Mouse (Mus musculus) heart, embryonic 14.5 days (tissue): ENCODE results near the gene Ppp4r1. TPM values are rescaled to one million over a fixed set of nuclear protein-coding genes. Genes with fewer than 3 reads are reported as not detected.

Experiments used
- ATAC-seq: fragments of 200-750 bp; cut with Nextera tagmentation; 2 replicates; pipeline ENCODE4 v1.8.0; 2017; ENCODE audit warnings: low read depth, moderate TSS enrichment; ENCODE audit not compliant: insufficient number of reproducible peaks, insufficient read depth, low FRiP score
- H3K27ac ChIP-seq, 2 experiments: fragments of 200-500 bp in 1 of 2; fragments of 300-500 bp in 1 of 2; sonication (generic) in 1 of 2; replicated peaks in 1 of 2; 2 replicates each; pipeline ENCODE4 v1.5.1; 2012 to 2014; ENCODE audit warnings: low read depth in 2 of 2, low read length in 2 of 2, control low read depth in 1 of 2, mild to moderate bottlenecking in 1 of 2, mixed read lengths in 1 of 2; ENCODE audit not compliant: control insufficient read depth in 1 of 2, insufficient read depth in 1 of 2
- H3K27me3 ChIP-seq: fragments of 300-500 bp; sonication (generic); 2 replicates; pipeline ENCODE4 v1.6.1; 2014; ENCODE audit warnings: mild to moderate bottlenecking, low read length, control low read depth; ENCODE audit not compliant: control insufficient read depth, insufficient read depth
- H3K36me3 ChIP-seq: fragments of 300-500 bp; sonication (generic); 2 replicates; pipeline ENCODE4 v1.6.1; 2014; ENCODE audit warnings: mild to moderate bottlenecking, control low read depth, low read length, mixed read lengths; ENCODE audit not compliant: control insufficient read depth, insufficient read depth
- H3K4me1 ChIP-seq, 2 experiments: fragments of 200-500 bp in 1 of 2; fragments of 300-500 bp in 1 of 2; sonication (generic) in 1 of 2; 2 replicates each; pipeline ENCODE4 v1.6.1; 2012 to 2014; ENCODE audit warnings: low read length in 2 of 2, control low read depth in 1 of 2, mixed read lengths in 1 of 2; ENCODE audit not compliant: control insufficient read depth in 2 of 2, insufficient read depth in 2 of 2
- H3K4me2 ChIP-seq: fragments of 300-500 bp; sonication (generic); 2 replicates; pipeline ENCODE4 v1.6.1; 2014; ENCODE audit warnings: mild to moderate bottlenecking, low read length
- H3K4me3 ChIP-seq, 2 experiments: fragments of 200-500 bp in 1 of 2; fragments of 300-500 bp in 1 of 2; sonication (generic) in 1 of 2; 2 replicates each; pipeline ENCODE4 v1.5.1; 2012 to 2014; ENCODE audit warnings: low read length in 2 of 2, mild to moderate bottlenecking in 2 of 2, control low read depth in 1 of 2, low read depth in 1 of 2, moderate library complexity in 1 of 2; ENCODE audit not compliant: control insufficient read depth in 1 of 2, insufficient read depth in 1 of 2
- H3K9ac ChIP-seq: fragments of 300-500 bp; sonication (generic); 2 replicates; pipeline ENCODE4 v1.6.1; 2014; ENCODE audit warnings: mild to moderate bottlenecking, low read length
- H3K9me3 ChIP-seq: fragments of 300-500 bp; sonication (generic); 2 replicates; pipeline ENCODE4 v1.6.1; 2016; ENCODE audit warnings: low read length, control low read depth; ENCODE audit not compliant: control insufficient read depth
- WGBS: fragments of 180-500 bp; shearing (Covaris S2); extraction: QIAGEN DNeasy Blood & Tissue Kit; methylation state at CpG from one replicate; pipeline ENCODE4 v1.1.7; 2014; 5-methylcytosine and 5-hydroxymethylcytosine counted together
- polyA plus RNA-seq: library from polyadenylated mRNA; unstranded; fragments of >200 nt; fragmentation: Nextera tagmentation; extraction: Ambion mirVana; gene quantifications from 2 replicates; pipeline ENCODE4 v1.2.1, GENCODE M21; 2014

The Ppp4r1 gene
- polyA plus RNA-seq, 1 experiment from 2014 or later: 34.8 TPM

DNA sequence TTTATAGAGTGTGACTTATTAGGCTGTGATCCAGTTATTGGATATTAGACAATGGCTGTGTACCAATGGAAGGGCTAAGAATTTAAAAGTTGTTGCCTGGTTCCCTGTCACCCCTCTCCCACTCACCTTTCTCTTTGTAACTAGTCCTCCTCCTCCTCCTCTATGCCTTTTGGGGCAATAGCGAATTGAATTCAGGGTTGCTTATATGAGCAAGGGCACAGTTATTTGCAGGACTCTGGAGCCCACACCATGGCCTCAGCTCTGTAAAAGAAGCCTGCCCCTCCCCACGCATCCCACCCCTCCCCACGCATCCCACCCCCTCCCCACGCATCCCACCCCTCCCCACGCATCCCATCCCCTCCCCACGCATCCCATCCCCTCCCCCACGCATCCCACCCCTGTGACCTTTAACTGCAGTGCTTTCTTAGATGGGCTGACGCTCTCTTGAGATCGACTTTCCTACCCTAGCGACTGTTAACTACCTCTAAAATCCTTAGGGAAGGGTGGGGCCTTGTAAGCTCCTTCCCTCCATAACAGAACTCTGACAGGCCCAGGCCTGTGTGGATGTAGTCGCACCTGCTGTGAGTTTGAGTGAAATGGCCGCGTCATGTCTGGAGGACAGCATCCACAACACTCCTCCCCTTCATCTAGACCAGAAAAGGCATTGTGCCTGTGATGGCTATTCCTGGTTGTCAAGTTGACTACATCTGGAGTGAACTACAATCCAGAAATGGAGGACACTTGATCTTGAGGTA is 11.9 kb downstream of the Ppp4r1 start:
- Histone ChIP-seq H3K27ac (no peak overlapping the region), H3K36me3 (peaks cover 5% of the 10 kb centered on the region; the same call in 1 of the 2 replicates), H3K4me3 (no peak overlapping the region), H3K4me1 (peaks cover under 1 to 2% of the 10 kb centered on the region in 2 experiments), H3K27me3 (no peaks in the 10 kb centered on the region), H3K9ac (no peak overlapping the region), H3K4me2 (no peak overlapping the region), H3K9me3 (no peaks in the 10 kb centered on the region)
- WGBS: 85% methylated on average over 13 of the region's 13 CpGs
- ATAC-seq: no peak

DNA sequence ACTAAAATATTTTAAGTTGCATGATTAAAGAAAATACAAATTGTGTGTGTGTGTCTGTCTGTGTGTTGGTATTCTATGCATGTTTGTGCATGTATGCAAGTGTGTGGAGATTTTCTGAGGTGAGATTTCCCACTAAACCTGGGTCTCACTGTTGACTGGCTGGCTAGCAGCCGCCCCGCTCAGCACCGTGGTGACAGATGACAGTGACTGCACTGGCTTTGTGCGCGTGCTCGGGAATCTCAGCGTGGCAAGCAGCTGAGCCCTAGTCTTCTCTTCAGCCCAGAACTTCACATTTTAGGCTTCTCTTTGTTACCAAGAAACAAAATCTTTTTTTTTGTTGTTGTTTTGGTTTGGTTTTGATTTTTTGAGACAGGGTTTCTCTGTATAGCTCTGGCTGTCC is 13.7 kb downstream of the Ppp4r1 start:
- Histone ChIP-seq H3K27me3 (no peaks in the 10 kb centered on the region), H3K9ac (no peak overlapping the region), H3K27ac (no peak overlapping the region), H3K36me3 (peaks cover 5% of the 10 kb centered on the region; the same call in 1 of the 2 replicates), H3K4me2 (no peak overlapping the region), H3K9me3 (no peaks in the 10 kb centered on the region), H3K4me3 (no peak overlapping the region), H3K4me1 (peaks cover 3 to 7% of the 10 kb centered on the region in 2 experiments)
- ATAC-seq: no peak
- 61% methylated on average over 7 of the region's 7 CpGs for WGBS

DNA sequence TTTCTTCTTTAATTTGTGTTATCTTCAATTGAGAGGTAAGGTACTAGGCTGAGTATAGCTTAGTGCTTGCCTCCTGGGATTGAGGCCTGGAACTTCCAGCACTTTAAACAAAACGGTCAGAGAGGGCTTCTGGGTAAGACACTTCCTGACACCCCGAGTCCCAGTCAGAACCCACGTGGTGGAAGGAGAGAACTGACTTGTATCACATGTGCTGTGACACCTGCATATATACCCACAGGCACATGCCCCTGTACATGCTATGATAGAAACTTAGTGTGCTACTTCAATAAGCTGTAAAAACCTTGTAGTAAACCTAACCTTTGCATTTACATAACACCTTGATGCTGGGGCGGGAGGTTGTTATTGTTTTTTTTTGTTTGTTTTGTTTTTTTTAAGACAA is 16.1 kb downstream of the Ppp4r1 start:
- H3K36me3 ChIP-seq: peaks cover 9% of the 10 kb centered on the region; the same call in 1 of the 2 replicates
- no peaks in the 10 kb centered on the region for H3K9me3 ChIP-seq
- H3K27me3 ChIP-seq: no peaks in the 10 kb centered on the region
- H3K9ac ChIP-seq: no peak overlapping the region
- WGBS: 53% methylated on average over 4 of the region's 4 CpGs
- no peak for ATAC-seq
- peaks cover 3 to 7% of the 10 kb centered on the region in 2 experiments; a peak in 3 of 4 replicates for H3K4me1 ChIP-seq
- no peak overlapping the region for H3K4me3 ChIP-seq
- no peak overlapping the region for H3K4me2 ChIP-seq
- H3K27ac ChIP-seq: no peak overlapping the region

DNA sequence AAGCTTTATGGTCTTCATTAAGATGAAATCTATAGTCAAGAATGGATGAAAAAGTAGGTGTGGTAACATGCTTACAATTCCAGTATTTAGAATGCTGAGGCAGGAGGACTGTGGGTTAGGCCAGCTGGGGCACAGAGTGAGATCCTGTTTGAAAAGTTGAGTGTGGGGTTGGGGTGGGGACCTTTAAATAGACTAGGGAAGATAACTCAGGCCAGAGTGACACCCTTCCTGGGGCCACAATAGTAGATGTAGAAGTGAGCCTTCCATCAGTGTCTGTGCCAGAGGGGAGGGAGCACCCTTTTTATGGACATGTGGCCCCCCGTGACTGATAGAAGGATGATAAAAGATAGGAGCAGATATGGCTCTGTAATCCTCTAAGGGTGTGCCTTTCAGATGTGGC is 17.0 kb downstream of the Ppp4r1 start:
- no peaks in the 10 kb centered on the region for H3K27me3 ChIP-seq
- H3K36me3 ChIP-seq: peaks cover 15% of the 10 kb centered on the region; the same call in 1 of the 2 replicates
- H3K4me1 ChIP-seq: peaks cover 3 to 7% of the 10 kb centered on the region in 2 experiments; a peak in 3 of 4 replicates
- H3K27ac ChIP-seq: no peak overlapping the region
- no peaks in the 10 kb centered on the region for H3K9me3 ChIP-seq
- WGBS: 42% methylated on average over 1 of the region's 1 CpGs
- no peak overlapping the region for H3K9ac ChIP-seq
- no peak overlapping the region for H3K4me3 ChIP-seq
- no peak for ATAC-seq
- H3K4me2 ChIP-seq: no peak overlapping the region

DNA sequence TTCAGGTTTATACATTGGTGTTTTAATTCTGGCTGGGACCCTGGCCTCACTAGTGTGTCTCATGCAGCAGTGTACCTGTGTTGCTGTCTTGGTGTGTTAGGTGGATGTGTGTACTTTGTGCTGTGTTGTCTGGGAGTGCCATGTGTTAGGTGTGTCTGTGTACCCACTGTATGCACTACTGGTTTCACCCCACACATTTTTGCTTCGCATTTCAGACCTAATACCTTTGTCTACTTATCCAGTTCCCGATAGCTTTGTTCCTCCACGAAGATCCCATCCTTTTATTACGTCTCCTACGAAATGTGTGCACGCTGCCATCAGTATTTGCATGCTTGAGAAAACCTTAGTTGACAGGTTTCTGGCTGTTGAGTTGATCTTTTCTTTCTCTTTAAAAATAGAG is 18.1 kb downstream of the Ppp4r1 start:
- H3K9me3 ChIP-seq: no peaks in the 10 kb centered on the region
- no peak overlapping the region for H3K9ac ChIP-seq
- H3K4me2 ChIP-seq: no peak overlapping the region
- no peaks in the 10 kb centered on the region for H3K27me3 ChIP-seq
- no peak overlapping the region for H3K4me3 ChIP-seq
- no peak overlapping the region for H3K27ac ChIP-seq
- H3K4me1 ChIP-seq: peaks cover 3 to 7% of the 10 kb centered on the region in 2 experiments; a peak in 3 of 4 replicates
- ATAC-seq: no peak
- H3K36me3 ChIP-seq: peaks cover 19% of the 10 kb centered on the region
- 86% methylated on average over 6 of the region's 6 CpGs for WGBS

DNA sequence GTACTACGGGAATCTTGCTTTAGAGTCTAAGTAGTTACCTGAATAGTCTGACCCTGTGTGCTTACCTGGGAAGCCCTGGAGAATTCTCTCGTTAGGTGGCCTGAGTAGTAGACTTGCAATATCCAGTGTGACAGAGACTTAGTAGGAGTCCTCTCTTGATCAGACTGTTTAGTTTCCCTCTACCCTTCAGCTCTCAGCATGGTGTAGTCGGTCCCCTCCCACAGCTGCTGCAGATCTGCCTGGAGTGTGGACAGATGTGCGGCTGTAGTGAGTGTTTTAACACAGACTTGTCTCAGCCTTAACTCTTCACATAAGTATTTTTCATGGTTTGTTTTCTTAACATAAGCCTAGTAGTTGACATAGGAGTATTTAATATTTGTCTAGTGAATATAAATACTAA is 19.7 kb downstream of the Ppp4r1 start:
- no peak for ATAC-seq
- 72% methylated on average over 4 of the region's 4 CpGs for WGBS
- no peak overlapping the region for H3K4me3 ChIP-seq

DNA sequence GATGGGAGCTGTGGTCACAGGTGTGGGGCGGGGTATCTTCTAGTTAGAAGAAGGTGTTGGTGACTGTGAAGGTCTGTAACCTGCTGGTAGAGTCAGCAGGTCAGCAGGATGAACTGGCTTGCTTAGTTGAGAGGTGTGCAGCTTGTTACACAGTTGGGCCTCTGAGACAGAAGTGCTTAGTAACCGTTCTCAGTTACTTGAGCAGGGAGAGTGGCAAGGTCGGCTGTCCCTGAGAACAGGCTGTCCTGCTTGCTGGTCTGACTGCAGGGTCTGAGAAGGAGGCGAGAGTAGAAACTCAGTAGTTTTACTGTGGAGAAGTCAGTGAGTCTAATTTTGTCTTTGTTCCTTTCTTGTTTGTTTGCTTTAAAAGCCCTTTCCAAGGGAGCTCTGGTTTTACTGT is 23.6 kb downstream of the Ppp4r1 start:
- Histone ChIP-seq H3K27ac (0 out of 4 replicates have a peak overlapping the region, but pooled peaks of 1 of the 2 experiments have one; percentile 0), H3K4me2 (no peak overlapping the region), H3K4me3 (no peak overlapping the region), H3K9me3 (no peaks in the 10 kb centered on the region), H3K9ac (no peak overlapping the region), H3K4me1 (peaks cover 0 to 7% of the 10 kb centered on the region in 2 experiments; a peak in 2 of 4 replicates), H3K36me3 (peaks cover 47% of the 10 kb centered on the region), H3K27me3 (no peaks in the 10 kb centered on the region)
- WGBS: 69% methylated on average over 4 of the region's 4 CpGs
- ATAC-seq: no peak

More for the DNA sequence above, 19.7 kb downstream of the Ppp4r1 start:
- H3K27ac ChIP-seq: no peak overlapping the region
- no peak overlapping the region for H3K9ac ChIP-seq
- no peaks in the 10 kb centered on the region for H3K9me3 ChIP-seq
- no peaks in the 10 kb centered on the region for H3K27me3 ChIP-seq
- peaks cover 3 to 14% of the 10 kb centered on the region in 2 experiments; a peak in 3 of 4 replicates for H3K4me1 ChIP-seq
- no peak overlapping the region for H3K4me2 ChIP-seq
- H3K36me3 ChIP-seq: peaks cover 26% of the 10 kb centered on the region
